Mouse (Mus musculus): Measurements from ENCODE around the gene Vti1a.

The Vti1a gene

GRCm38 (mm10) chr19:55554703-55555102 lies 238.6 kb downstream of the Vti1a start:
- Histone ChIP-seq H3K9me3 (ENCODE audit: low read length) (no peaks in the 10 kb centered on the region), H3K36me3 (ENCODE audit: insufficient read depth, low read length) (no peaks in the 10 kb centered on the region), H3K4me1 (replicated peaks; ENCODE audit: low read depth, low read length) (peaks cover 53% of the 10 kb centered on the region), H3K4me3 (replicated peaks; ENCODE audit: low read length) (no peak overlapping the region), H3K27me3 (ENCODE audit: insufficient read depth, low read length) (0 out of 2 replicates have a peak, but pooled peaks cover 3% of the 10 kb centered on the region)
- no peak for TF ChIP-seq CTCF (conservative IDR thresholded peaks at IDR 0.05; ENCODE audit: low read length)
- no peak for TF ChIP-seq NANOG (IDR thresholded peaks at IDR 0.05; ENCODE audit: borderline replicate concordance, low read length)
- TF ChIP-seq POU5F1 (IDR thresholded peaks at IDR 0.05; ENCODE audit: borderline replicate concordance, low read length), result no peak

- TF ChIP-seq NANOG (IDR thresholded peaks at IDR 0.05; ENCODE audit: borderline replicate concordance, low read length), result 0 out of 2 replicates have a peak, but pooled peaks have one; percentile 14
- no peak for TF ChIP-seq POU5F1 (IDR thresholded peaks at IDR 0.05; ENCODE audit: borderline replicate concordance, low read length)
- no peaks in the 10 kb centered on the region for H3K9me3 ChIP-seq (ENCODE audit: low read length)
- 0 out of 2 replicates have a peak, but pooled peaks cover 3% of the 10 kb centered on the region for H3K27me3 ChIP-seq (ENCODE audit: insufficient read depth, low read length)
Observed at GRCm38 (mm10) chr19:55556168-55556999, 240.3 kb downstream of the Vti1a start.

GRCm38 (mm10) chr19:55559331-55559730 lies 243.2 kb downstream of the Vti1a start:
- H3K36me3 ChIP-seq (ENCODE audit: insufficient read depth, low read length), result no peaks in the 10 kb centered on the region
- no peak overlapping the region for H3K4me3 ChIP-seq (replicated peaks; ENCODE audit: low read length)
- TF ChIP-seq CTCF (conservative IDR thresholded peaks at IDR 0.05; ENCODE audit: low read length) (no peak), NANOG (IDR thresholded peaks at IDR 0.05; ENCODE audit: borderline replicate concordance, low read length) (no peak), POU5F1 (IDR thresholded peaks at IDR 0.05; ENCODE audit: borderline replicate concordance, low read length) (no peak)
- H3K4me1 ChIP-seq (replicated peaks; ENCODE audit: low read depth, low read length), result peaks cover 28% of the 10 kb centered on the region
- H3K9me3 ChIP-seq (ENCODE audit: low read length), result peaks cover 15% of the 10 kb centered on the region
- 0 out of 2 replicates have a peak, but pooled peaks cover 3% of the 10 kb centered on the region for H3K27me3 ChIP-seq (ENCODE audit: insufficient read depth, low read length)

More at GRCm38 (mm10) chr19:55556168-55556999, 240.3 kb downstream of the Vti1a start:
- H3K4me1 ChIP-seq (replicated peaks; ENCODE audit: low read depth, low read length), result peaks cover 52% of the 10 kb centered on the region
- peak overlapping the region; percentile 64 for H3K4me3 ChIP-seq (replicated peaks; ENCODE audit: low read length)
- no peaks in the 10 kb centered on the region for H3K36me3 ChIP-seq (ENCODE audit: insufficient read depth, low read length)

- 0 out of 2 replicates have a peak, but pooled peaks cover 3% of the 10 kb centered on the region for H3K27me3 ChIP-seq (ENCODE audit: insufficient read depth, low read length)
- TF ChIP-seq POU5F1 (IDR thresholded peaks at IDR 0.05; ENCODE audit: borderline replicate concordance, low read length) (no peak), NANOG (IDR thresholded peaks at IDR 0.05; ENCODE audit: borderline replicate concordance, low read length) (no peak), CTCF (conservative IDR thresholded peaks at IDR 0.05; ENCODE audit: low read length) (no peak)
- H3K4me1 ChIP-seq (replicated peaks; ENCODE audit: low read depth, low read length), result peaks cover 19% of the 10 kb centered on the region
- H3K36me3 ChIP-seq (ENCODE audit: insufficient read depth, low read length), result no peaks in the 10 kb centered on the region
- peaks cover 15% of the 10 kb centered on the region for H3K9me3 ChIP-seq (ENCODE audit: low read length)
- no peak overlapping the region for H3K4me3 ChIP-seq (replicated peaks; ENCODE audit: low read length)
Observed at GRCm38 (mm10) chr19:55560088-55560682, 244.1 kb downstream of the Vti1a start.

GRCm38 (mm10) chr19:55561469-55561868 lies 245.4 kb downstream of the Vti1a start:
- Histone ChIP-seq H3K4me1 (replicated peaks; ENCODE audit: low read depth, low read length) (peaks cover 12% of the 10 kb centered on the region), H3K9me3 (ENCODE audit: low read length) (peaks cover 15% of the 10 kb centered on the region), H3K36me3 (ENCODE audit: insufficient read depth, low read length) (no peaks in the 10 kb centered on the region), H3K27me3 (ENCODE audit: insufficient read depth, low read length) (0 out of 2 replicates have a peak, but pooled peaks cover 3% of the 10 kb centered on the region), H3K4me3 (replicated peaks; ENCODE audit: low read length) (no peak overlapping the region)
- TF ChIP-seq POU5F1 (IDR thresholded peaks at IDR 0.05; ENCODE audit: borderline replicate concordance, low read length), result no peak
- no peak for TF ChIP-seq CTCF (conservative IDR thresholded peaks at IDR 0.05; ENCODE audit: low read length)
- TF ChIP-seq NANOG (IDR thresholded peaks at IDR 0.05; ENCODE audit: borderline replicate concordance, low read length), result no peak

GRCm38 (mm10) chr19:55562487-55563147 lies 246.5 kb downstream of the Vti1a start:
- TF ChIP-seq POU5F1 (IDR thresholded peaks at IDR 0.05; ENCODE audit: borderline replicate concordance, low read length) (no peak), CTCF (conservative IDR thresholded peaks at IDR 0.05; ENCODE audit: low read length) (no peak), NANOG (IDR thresholded peaks at IDR 0.05; ENCODE audit: borderline replicate concordance, low read length) (no peak)
- Histone ChIP-seq H3K27me3 (ENCODE audit: insufficient read depth, low read length) (0 out of 2 replicates have a peak, but pooled peaks cover 3% of the 10 kb centered on the region), H3K4me1 (replicated peaks; ENCODE audit: low read depth, low read length) (peaks cover 11% of the 10 kb centered on the region), H3K36me3 (ENCODE audit: insufficient read depth, low read length) (no peaks in the 10 kb centered on the region), H3K9me3 (ENCODE audit: low read length) (peaks cover 15% of the 10 kb centered on the region), H3K4me3 (replicated peaks; ENCODE audit: low read length) (no peak overlapping the region)

GRCm38 (mm10) chr19:55563148-55563651 lies 247.1 kb downstream of the Vti1a start:
- no peak overlapping the region for H3K4me3 ChIP-seq (replicated peaks; ENCODE audit: low read length)
- H3K36me3 ChIP-seq (ENCODE audit: insufficient read depth, low read length), result no peaks in the 10 kb centered on the region
- H3K9me3 ChIP-seq (ENCODE audit: low read length), result peaks cover 15% of the 10 kb centered on the region
- TF ChIP-seq POU5F1 (IDR thresholded peaks at IDR 0.05; ENCODE audit: borderline replicate concordance, low read length) (no peak), NANOG (IDR thresholded peaks at IDR 0.05; ENCODE audit: borderline replicate concordance, low read length) (no peak), CTCF (conservative IDR thresholded peaks at IDR 0.05; ENCODE audit: low read length) (no peak)
- 0 out of 2 replicates have a peak, but pooled peaks cover 3% of the 10 kb centered on the region for H3K27me3 ChIP-seq (ENCODE audit: insufficient read depth, low read length)
- H3K4me1 ChIP-seq (replicated peaks; ENCODE audit: low read depth, low read length), result peaks cover 11% of the 10 kb centered on the region; the same call in 1 of the 2 replicates
